8 mouse cellular contexts compared by ENCODE assay signal in the genomic region with DNA sequence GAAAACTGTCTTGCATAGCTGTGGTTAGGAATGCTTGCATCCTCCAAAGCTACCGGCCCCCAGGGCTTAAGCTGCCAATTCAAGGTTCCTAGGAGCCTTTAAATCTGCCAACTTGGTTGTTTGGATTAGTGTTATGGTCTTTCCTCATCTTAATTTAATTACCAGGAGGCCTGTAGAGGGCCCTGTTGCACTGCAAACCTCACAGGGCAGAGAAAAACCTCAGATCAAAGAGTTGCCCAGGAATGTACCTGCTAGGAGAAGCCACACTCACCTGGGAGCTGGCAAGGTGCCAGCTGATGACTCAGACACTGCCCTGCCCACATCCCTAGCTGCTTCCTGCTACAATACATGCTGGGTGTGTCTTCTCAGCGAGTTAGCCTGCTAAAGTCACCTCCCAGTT. TPM values are rescaled to one million over a fixed set of nuclear protein-coding genes. Genes with fewer than 3 reads are reported as not detected.
DNase-seq lines count a peak whose midpoint lies in the region; ATAC-seq and TF ChIP-seq lines count a peak whose summit lies in the region.

No protein-coding gene starts in this region.

- 10% methylated on average over 2 of the region's 2 CpGs for WGBS in cerebellum, adult 2 months
- WGBS in forebrain, embryonic 15.5 days = 22% methylated on average over 2 of the region's 2 CpGs

- no peak overlapping the region for H3K9ac ChIP-seq in forebrain, embryonic 15.5 days (replicated peaks)

- no peaks in the 10 kb centered on the region for H3K9me3 ChIP-seq in forebrain, embryonic 15.5 days

- no peak for TF ChIP-seq POLR2A in cerebellum, adult 2 months (IDR thresholded peaks at IDR 0.05; ENCODE audit: borderline replicate concordance, insufficient read depth, low read length)

- H3K27ac ChIP-seq in cerebellum, adult 2 months (ENCODE audit: insufficient read depth, low read length) = no peak overlapping the region
- no peak overlapping the region for H3K27ac ChIP-seq in forebrain, embryonic 15.5 days (replicated peaks)

- H3K4me3 ChIP-seq in cerebellum, adult 2 months (replicated peaks; ENCODE audit: insufficient read depth, low read depth, low read length) = no peak overlapping the region
- no peak overlapping the region for H3K4me3 ChIP-seq in forebrain, embryonic 15.5 days

- no peaks in the 10 kb centered on the region for H3K27me3 ChIP-seq in cerebellum, adult 2 months (ENCODE audit: control insufficient read depth, insufficient read depth, low read length)
- no peaks in the 10 kb centered on the region for H3K27me3 ChIP-seq in forebrain, embryonic 15.5 days

- H3K4me2 ChIP-seq in forebrain, embryonic 15.5 days (replicated peaks) = no peak overlapping the region

- peak; percentile 16; the same call in 1 of the 2 replicates for TF ChIP-seq CTCF in cerebellum, adult 2 months (IDR thresholded peaks at IDR 0.05; ENCODE audit: borderline replicate concordance, insufficient read depth, low read depth, low read length)

- ATAC-seq in forebrain, embryonic 15.5 days (replicated peaks) = no peak

- peak; percentile 12 to 18 for DNase-seq in cerebellum, adult 2 months
- no peak for DNase-seq in cerebellum, adult 11 months
- peak; percentile 67 for DNase-seq in CD4-positive helper T cell, adult 2 months (ENCODE audit: low read depth, low spot score)
- DNase-seq in embryo, embryonic 11.5 days (ENCODE audit: low read depth, low spot score) = peak; percentile 9
- peak; percentile 66 for DNase-seq in kidney, postnatal 10 days
- peak; percentile 46 for DNase-seq in mesoderm, embryonic 11.5 days (ENCODE audit: low read depth, low spot score)
- DNase-seq in spleen, postnatal 14 days (ENCODE audit: low spot score in 2 of 2) = no peak

- H3K36me3 ChIP-seq in forebrain, embryonic 15.5 days = no peaks in the 10 kb centered on the region

- H3K4me1 ChIP-seq in cerebellum, adult 2 months (ENCODE audit: control insufficient read depth, insufficient read depth, low read length) = no peaks in the 10 kb centered on the region
- no peaks in the 10 kb centered on the region for H3K4me1 ChIP-seq in forebrain, embryonic 15.5 days

RNA-seq across cellular contexts. Expression of a gene that starts 11.3 kb away (rescaled TPM):
- 0.11 TPM in 1 of 2 replicates, not detected in the other for polyA plus RNA-seq in cerebellum, adult 2 months (2012; rRNA removed)
- 0.19 and 0.31 TPM in 2 replicates for polyA plus RNA-seq in forebrain, embryonic 15.5 days (2015; fragmentation: Nextera tagmentation; extraction: Ambion mirVana)

RNA-seq across cellular contexts. Expression of a gene that starts 35.9 kb away (rescaled TPM):
- not detected in 2 replicates for polyA plus RNA-seq in cerebellum, adult 2 months (2012; rRNA removed)
- not detected in 2 replicates for polyA plus RNA-seq in forebrain, embryonic 15.5 days (2015; fragmentation: Nextera tagmentation; extraction: Ambion mirVana)

Comparison
In these comparisons a context has a peak if more than half of its experiments do, and no peak if none do; other contexts are left out.
1. DNase-seq: peak in cerebellum, adult 2 months (2 of 2), CD4-positive helper T cell, adult 2 months (single experiment), embryo, embryonic 11.5 days (single experiment), kidney, postnatal 10 days (single experiment) and mesoderm, embryonic 11.5 days (single experiment); none in cerebellum, adult 11 months (single experiment) and spleen, postnatal 14 days (0 of 2).